Mouse (Mus musculus): Measurements from ENCODE around the gene Rnf216. TPM values are rescaled to one million over a fixed set of nuclear protein-coding genes. Genes with fewer than 3 reads are reported as not detected.

The Rnf216 gene
- total RNA-seq, 2 experiments from 2014 or later: 38.2 to 43.8 TPM

GRCm38 (mm10) chr5:143055501-143056125 is 57.2 kb downstream of the Rnf216 start:
- peak; percentile 62 for ATAC-seq (replicated peaks; ENCODE audit: poor library complexity)

DNA sequence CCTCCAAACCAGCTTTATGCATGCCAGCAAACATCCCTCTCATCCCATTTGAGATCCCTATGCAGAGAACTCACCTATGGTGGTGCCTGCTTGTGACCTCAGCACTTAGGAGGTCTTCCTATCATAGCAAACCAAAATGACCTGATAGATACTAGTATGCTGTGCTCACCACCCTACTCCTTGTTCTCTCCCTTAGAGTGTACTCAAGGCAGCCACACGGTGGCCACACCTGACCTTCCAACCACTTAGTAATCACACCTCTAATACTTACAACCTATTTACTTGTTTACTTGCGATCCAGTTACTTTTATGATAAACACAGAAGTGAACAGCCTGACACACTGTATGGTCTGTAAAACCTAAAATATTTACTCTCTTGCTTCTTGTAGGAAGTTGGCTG is 58.1 kb downstream of the Rnf216 start:
- ATAC-seq (replicated peaks; ENCODE audit: poor library complexity): no peak

DNA sequence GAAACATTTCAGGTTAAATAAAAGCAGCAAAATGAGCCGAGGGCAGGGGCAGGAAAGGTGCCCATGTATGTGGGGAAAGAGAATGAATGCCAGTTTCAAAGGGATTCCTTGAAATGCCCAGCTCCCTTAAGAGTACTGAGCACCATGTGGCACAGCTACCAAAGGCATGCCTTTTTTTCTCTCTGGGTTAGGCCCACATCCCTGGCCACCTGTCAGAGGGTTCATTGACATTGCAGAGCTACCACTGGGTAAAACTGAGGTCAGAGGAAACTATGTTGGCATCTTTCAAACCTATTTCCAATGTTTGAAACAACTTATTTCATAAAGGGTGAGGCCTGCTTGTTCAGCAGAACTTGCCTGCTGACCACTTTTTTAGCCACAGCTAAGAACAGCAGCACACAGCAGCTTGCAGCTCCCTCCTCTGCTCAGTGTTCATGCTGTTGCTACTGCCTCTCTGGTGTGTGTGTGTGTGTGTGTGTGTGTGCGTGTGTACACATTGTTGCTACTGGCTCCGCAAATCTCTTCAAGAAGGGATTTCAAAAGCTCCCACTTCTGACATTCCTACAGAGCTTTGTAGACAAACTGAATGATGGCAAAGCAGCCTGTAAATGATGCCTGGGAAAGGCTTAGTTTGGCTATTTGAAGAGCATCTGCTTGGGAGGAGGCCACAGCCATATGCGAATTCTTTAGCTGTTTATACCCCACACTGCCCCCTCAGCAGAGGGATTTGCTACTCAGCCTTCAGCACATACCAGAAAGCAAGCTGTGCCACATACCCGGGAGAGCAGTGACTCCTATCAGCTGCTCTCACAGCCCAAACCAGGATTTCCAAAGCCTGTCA is 59.4 kb downstream of the Rnf216 start:
- ATAC-seq (replicated peaks; ENCODE audit: poor library complexity): no peak

DNA sequence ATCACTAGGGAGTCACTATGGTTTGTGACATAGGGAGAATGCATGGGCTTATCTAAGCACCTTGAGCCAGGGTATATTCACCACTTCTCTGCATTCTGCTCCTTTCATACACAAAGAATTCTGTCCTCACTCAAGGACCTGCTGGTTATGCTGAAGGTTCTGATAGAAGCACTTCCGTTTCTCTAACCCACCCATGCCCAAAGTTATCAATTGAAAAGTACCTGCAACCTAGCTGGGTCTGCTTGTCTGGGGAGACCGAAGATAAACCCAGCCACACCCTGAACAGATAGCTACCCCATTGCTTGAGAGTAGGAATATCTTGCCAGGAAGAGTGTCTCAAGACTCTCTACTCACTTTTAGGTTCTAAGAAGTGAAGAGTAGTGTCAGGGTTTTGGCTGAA is 60.1 kb downstream of the Rnf216 start:
- peak; percentile 40 for ATAC-seq (replicated peaks; ENCODE audit: poor library complexity)

- ATAC-seq (replicated peaks; ENCODE audit: poor library complexity): no peak
Observed at GRCm38 (mm10) chr5:143051851-143052250, 60.9 kb downstream of the Rnf216 start.

- ATAC-seq (replicated peaks; ENCODE audit: poor library complexity): peak; percentile 33
Observed at GRCm38 (mm10) chr5:143050273-143050672, 62.5 kb downstream of the Rnf216 start.

DNA sequence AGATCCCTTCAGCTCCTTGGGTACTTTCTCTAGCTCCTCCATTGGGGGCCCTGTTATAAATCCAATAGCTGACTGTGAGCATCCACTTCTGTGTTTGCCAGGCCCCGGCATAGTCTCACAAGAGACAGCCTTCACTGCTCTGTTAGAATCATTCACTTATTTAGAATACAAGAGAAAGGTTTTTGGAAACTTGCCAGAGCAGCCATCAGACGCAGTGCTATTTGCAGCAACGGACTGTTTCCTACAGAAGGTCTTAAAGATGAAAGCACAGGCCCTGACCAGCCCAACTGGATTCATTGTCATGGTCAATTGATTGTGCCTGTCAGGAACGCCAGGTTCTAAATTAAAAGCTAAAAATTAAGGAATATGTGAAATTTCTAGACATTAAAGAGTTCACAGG is 63.0 kb downstream of the Rnf216 start:
- ATAC-seq (replicated peaks; ENCODE audit: poor library complexity): no peak

DNA sequence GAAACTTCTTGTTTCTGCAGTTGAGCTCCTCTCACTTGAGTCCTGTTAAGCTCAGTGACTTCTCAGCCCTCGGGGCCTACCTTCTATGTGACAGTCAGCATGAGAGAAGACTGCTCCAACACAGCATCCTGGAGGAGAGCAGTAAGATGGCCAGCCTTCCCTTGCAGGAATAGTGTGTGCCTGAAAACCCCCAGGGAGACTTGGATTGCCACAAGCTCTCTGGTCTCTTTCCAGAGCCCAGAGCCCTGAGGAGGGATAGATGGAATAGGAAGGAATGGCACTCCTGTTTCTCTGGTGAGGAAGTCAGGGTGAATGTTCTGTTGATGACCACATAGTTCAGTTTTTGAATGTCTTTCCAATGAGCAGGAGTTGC is 63.8 kb downstream of the Rnf216 start:
- ATAC-seq (replicated peaks; ENCODE audit: poor library complexity): no peak

DNA sequence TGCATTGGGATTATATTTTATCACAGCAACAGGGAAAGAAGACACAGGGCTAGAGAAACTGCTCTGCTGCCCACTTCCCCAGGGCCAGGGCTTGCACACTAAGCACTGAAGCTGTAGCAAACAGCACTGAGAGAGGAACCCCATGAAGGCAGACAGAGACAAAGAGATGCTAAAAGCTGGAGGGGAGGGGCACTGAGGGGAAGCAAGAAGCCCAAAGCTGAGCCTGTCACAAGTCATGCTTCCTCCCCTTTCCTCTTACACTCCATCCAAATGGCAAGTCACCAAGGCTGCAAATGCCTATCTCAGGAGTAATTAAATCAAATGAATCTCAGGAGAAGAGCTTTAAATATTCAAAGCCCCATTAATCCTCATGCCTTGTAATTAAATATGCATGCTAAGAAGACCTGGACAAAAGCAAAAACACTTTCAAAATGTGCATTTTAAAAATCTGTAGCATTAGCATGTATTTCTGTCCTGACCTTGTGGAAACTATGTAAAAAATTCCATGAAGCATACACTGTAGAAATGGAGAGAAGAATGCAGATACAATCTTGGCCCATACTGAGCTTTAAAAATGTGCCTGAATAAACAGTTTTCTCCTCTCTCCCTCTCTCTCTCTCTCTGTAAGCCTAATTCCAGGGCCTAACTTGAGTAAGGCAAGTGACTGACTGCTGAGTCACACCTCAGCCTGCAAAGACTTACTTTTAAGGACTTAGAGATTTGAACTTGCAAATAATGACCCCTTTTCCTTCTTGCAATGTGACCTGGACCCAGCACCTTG is 64.4 kb downstream of the Rnf216 start:
- no peak for ATAC-seq (replicated peaks; ENCODE audit: poor library complexity)

- ATAC-seq (replicated peaks; ENCODE audit: poor library complexity): no peak
Observed at GRCm38 (mm10) chr5:143047586-143047985, 65.2 kb downstream of the Rnf216 start.

- ATAC-seq (replicated peaks; ENCODE audit: poor library complexity): peak; percentile 26; the same call in 1 of the 2 replicates
Observed at GRCm38 (mm10) chr5:143043902-143044301, 68.9 kb downstream of the Rnf216 start.

GRCm38 (mm10) chr5:143043285-143043684 is 69.5 kb downstream of the Rnf216 start:
- ATAC-seq (replicated peaks; ENCODE audit: poor library complexity): peak; percentile 62

GRCm38 (mm10) chr5:143038794-143039193 is 74.0 kb downstream of the Rnf216 start:
- no peak for ATAC-seq (replicated peaks; ENCODE audit: poor library complexity)

- peak; percentile 89 for ATAC-seq (replicated peaks; ENCODE audit: poor library complexity)
Observed at GRCm38 (mm10) chr5:143037201-143037600, 75.6 kb downstream of the Rnf216 start.

DNA sequence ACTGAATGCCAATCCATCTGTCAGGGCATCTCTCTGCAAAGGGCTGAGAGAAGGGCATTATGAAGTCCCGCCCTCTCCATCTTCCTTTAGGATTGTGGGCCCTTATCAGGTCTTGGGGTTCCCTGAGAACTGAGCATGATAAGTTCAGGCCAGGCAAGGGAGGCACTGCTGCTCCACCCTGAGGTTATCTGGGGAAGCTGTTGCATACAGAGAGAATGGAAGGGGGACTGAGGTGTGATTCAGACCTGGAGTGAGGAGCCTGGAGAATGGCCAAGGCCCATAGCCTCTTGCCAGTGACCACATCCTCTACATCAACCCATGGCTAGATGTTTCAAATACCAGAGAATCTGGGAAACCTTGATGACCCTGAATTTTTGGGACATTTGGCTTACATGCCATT is 76.7 kb downstream of the Rnf216 start:
- ATAC-seq (replicated peaks; ENCODE audit: poor library complexity): 0 out of 2 replicates have a peak, but pooled peaks have one; percentile 17

GRCm38 (mm10) chr5:143035271-143035670 is 77.5 kb downstream of the Rnf216 start:
- no peak for ATAC-seq (replicated peaks; ENCODE audit: poor library complexity)

DNA sequence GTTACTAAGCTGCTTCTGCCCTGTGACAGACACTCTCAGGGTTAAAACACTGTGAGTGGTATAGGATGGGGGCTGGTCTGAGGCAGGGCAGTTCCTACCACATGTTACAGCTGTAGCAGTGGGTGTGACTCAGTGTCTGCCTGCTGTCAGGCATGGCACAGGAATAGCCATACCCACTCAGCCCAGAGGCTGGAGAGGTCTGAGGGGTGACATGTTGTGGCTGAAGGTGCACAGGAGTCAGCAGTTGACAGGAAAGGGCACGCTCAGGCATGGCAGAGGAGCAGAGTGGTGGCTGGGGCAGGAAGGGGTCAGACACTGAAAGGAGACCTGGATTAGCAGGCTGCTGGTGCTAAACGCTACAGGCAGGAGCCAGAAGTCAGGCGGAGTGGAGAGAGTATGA is 78.7 kb downstream of the Rnf216 start:
- ATAC-seq (replicated peaks; ENCODE audit: poor library complexity): no peak

DNA sequence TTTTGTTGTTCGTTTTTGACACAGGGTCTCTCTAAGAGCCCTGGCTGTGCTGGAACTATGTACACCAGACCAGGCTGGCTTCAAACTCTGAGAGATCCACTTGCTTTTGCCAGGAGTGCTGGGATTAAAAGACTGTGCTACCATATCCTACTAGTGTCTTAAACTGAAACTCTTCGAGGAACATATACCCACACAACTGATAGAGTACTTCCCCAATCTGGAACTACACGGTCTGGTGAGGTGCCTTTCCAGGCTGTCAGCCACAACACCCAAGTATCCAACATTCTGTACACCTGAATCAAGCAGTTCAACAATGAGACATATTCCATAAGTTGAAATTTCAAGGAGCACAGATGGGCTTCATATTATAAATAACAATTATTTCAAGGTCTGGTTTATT is 79.5 kb downstream of the Rnf216 start:
- no peak for ATAC-seq (replicated peaks; ENCODE audit: poor library complexity)

DNA sequence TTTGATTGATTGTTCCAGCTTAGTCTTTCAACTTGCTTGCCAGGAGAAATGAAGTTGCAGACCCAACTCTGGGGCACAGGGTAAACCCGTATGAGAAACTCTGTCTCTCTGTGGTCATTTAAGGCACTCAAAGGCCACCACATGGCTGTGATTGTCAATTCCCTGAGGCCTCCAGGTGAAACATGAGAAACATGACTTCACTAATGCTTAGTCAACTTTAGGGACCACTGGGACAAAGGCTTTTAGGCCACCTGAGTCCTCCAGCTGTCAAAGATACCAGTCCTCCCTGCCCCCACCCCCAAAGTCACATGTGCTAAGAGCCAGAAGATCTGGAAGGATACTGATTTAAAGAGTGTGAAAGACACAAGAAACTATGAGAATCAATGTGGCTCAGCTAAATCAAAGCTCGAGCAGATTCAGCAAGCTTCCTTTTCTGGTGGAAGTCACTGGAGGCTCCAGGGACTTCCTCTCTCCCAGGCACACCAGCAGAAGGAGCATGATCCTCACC is 80.1 kb downstream of the Rnf216 start:
- ATAC-seq (replicated peaks; ENCODE audit: poor library complexity): no peak

DNA sequence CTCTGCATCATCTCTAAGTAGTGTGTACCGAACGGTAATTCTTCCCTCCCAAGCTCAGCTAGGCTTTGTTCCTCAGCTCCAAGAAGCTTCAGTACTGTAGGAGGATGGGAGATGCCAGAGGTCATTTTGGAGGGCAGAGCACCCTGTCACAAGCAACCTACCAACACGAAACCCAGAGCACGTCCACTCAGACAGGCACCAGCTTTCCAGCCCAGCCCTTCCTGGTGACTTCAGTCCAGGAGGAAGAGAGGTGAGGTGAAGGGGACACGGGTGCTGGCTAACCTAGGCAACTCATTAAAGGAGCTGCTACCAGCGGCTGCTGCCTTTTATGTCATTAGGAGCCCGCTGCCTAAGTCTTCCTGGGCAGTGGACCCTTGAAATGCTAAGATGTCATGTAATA is 81.1 kb downstream of the Rnf216 start:
- no peak for ATAC-seq (replicated peaks; ENCODE audit: poor library complexity)

- ATAC-seq (replicated peaks; ENCODE audit: poor library complexity): no peak
Observed at GRCm38 (mm10) chr5:143031193-143031592, 81.6 kb downstream of the Rnf216 start.

Measured in megakaryocyte progenitor cell, adult 5-6 weeks (primary cell).